In the genomic region with DNA sequence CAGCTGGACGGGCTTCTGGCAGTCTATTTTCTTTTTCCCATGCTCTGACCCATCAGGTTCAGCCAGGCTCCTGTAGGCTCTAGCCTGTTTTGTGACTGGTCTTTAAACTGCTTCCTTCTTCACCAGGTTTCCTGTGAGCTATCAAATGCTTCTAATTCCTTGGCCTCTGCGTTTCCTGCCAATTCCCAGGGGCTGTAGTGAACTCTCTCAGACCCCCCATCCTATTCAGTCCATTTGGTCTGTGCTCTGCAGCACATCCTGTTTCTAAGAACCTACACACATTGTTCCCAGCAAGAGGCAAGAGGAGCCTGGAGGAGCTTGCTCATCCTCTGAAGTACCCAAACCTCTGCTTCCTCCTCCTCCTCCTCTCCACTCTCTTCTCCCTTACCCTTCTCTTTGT, we compare ENCODE assay signal across 9 mouse cellular contexts.
A peak's percentile ranks its signal among the peaks of the same experiment; 100 is the strongest.
DNase-seq lines count a peak whose midpoint lies in the region; ATAC-seq and TF ChIP-seq lines count a peak whose summit lies in the region.
"Had no signal": no experiment of that assay in that cellular context is flagged by ENCODE, and none has a peak within 500 bp of the region (broad histone marks: within the 10 kb centered on the region; RNA-seq: fewer than 3 reads in every experiment).

No protein-coding gene starts in this region.

- H3K4me3 ChIP-seq in heart, embryonic 10.5 days: no peak overlapping the region
- no peak overlapping the region for H3K4me3 ChIP-seq in kidney, embryonic 15.5 days (replicated peaks)
- H3K4me3 ChIP-seq in stomach, postnatal 0 days (ENCODE audit: low read depth, low read length): no peak overlapping the region

- no peaks in the 10 kb centered on the region for H3K36me3 ChIP-seq in heart, embryonic 10.5 days
- H3K36me3 ChIP-seq in kidney, embryonic 15.5 days: no peaks in the 10 kb centered on the region
- H3K36me3 ChIP-seq in stomach, postnatal 0 days (ENCODE audit: control insufficient read depth, insufficient read depth, low read length): no peaks in the 10 kb centered on the region

- WGBS in heart, embryonic 10.5 days: 37% methylated on average over 2 of the region's 2 CpGs
- WGBS in kidney, embryonic 15.5 days: 41% methylated on average over 2 of the region's 2 CpGs
- 35% methylated on average over 2 of the region's 2 CpGs for WGBS in stomach, postnatal 0 days

- peaks cover 15% of the 10 kb centered on the region for H3K4me1 ChIP-seq in heart, embryonic 10.5 days
- H3K4me1 ChIP-seq in kidney, embryonic 15.5 days: peaks cover 19% of the 10 kb centered on the region; the same call in 1 of the 2 replicates
- no peaks in the 10 kb centered on the region for H3K4me1 ChIP-seq in stomach, postnatal 0 days (replicated peaks; ENCODE audit: control insufficient read depth, insufficient read depth)

- no peak for TF ChIP-seq CTCF in stomach, postnatal 0 days (IDR thresholded peaks at IDR 0.05; ENCODE audit: low read depth)

- peak; percentile 31 for DNase-seq in lung, postnatal 10 days
- no peak for DNase-seq in lung, postnatal 14 days
- peak; percentile 78 for DNase-seq in heart, embryonic 10.5 days (ENCODE audit: low spot score)
- no peak for DNase-seq in stomach, postnatal 0 days (ENCODE audit: low spot score)
- no peak for DNase-seq in thymus, postnatal 4 days
- DNase-seq in spleen, adult 12 weeks (ENCODE audit: low spot score): no peak
- DNase-seq: cerebellum, adult 11 months; gastrocnemius, postnatal 10 days had no signal

- H3K9ac ChIP-seq in kidney, embryonic 15.5 days: no peak overlapping the region
- no peak overlapping the region for H3K9ac ChIP-seq in stomach, postnatal 0 days (ENCODE audit: low read length)

- no peaks in the 10 kb centered on the region for H3K9me3 ChIP-seq in heart, embryonic 10.5 days
- no peaks in the 10 kb centered on the region for H3K9me3 ChIP-seq in kidney, embryonic 15.5 days (replicated peaks)
- H3K9me3 ChIP-seq in stomach, postnatal 0 days (ENCODE audit: control insufficient read depth, low read length): no peaks in the 10 kb centered on the region

- no peak overlapping the region for H3K4me2 ChIP-seq in kidney, embryonic 15.5 days
- no peak overlapping the region for H3K4me2 ChIP-seq in stomach, postnatal 0 days (replicated peaks; ENCODE audit: low read depth)

- no peaks in the 10 kb centered on the region for H3K27me3 ChIP-seq in heart, embryonic 10.5 days (ENCODE audit: insufficient read depth, poor library complexity, severe bottlenecking)
- H3K27me3 ChIP-seq in kidney, embryonic 15.5 days: no peaks in the 10 kb centered on the region
- H3K27me3 ChIP-seq in stomach, postnatal 0 days (ENCODE audit: control insufficient read depth, insufficient read depth, low read length): no peaks in the 10 kb centered on the region

- 0 out of 2 replicates have a peak overlapping the region, but pooled peaks have one; percentile 22 for H3K27ac ChIP-seq in heart, embryonic 10.5 days
- peak overlapping the region; percentile 76 for H3K27ac ChIP-seq in kidney, embryonic 15.5 days
- H3K27ac ChIP-seq in stomach, postnatal 0 days (replicated peaks): no peak overlapping the region

- ATAC-seq in kidney, embryonic 15.5 days (replicated peaks; ENCODE audit: low FRiP score): peak; percentile 84
- ATAC-seq in stomach, postnatal 0 days (ENCODE audit: low FRiP score, low TSS enrichment): peak; percentile 24; the same call in 1 of the 2 replicates

- no peak for TF ChIP-seq EP300 in stomach, postnatal 0 days (optimal IDR thresholded peaks at IDR 0.05)

Comparison
In these comparisons a context has a peak if more than half of its experiments do, and no peak if none do; other contexts are left out.
1. DNase-seq: peak in lung, postnatal 10 days (single experiment) and heart, embryonic 10.5 days (single experiment); none in lung, postnatal 14 days (single experiment), stomach, postnatal 0 days (single experiment), thymus, postnatal 4 days (single experiment) and spleen, adult 12 weeks (single experiment).